Mouse (Mus musculus): ENCODE data around the gene Hmox2. TPM values are rescaled to one million over a fixed set of nuclear protein-coding genes. Genes with fewer than 3 reads are reported as not detected.
"Not testable (repeated sequence)": the region's sequence is repeated elsewhere in the genome, so short reads cannot be mapped to it uniquely, and the experiment has no call there.

The Hmox2 gene
- total RNA-seq, 2 experiments from 2014 or later = 74.1 to 74.5 TPM

- DNase-seq (ENCODE audit: low spot score in 2 of 2) = no peak
Observed at GRCm38 (mm10) chr16:4722915-4723209, 3.3 kb upstream of the Hmox2 start.

- DNase-seq (ENCODE audit: low spot score in 2 of 2) = no peak
Observed at GRCm38 (mm10) chr16:4725266-4725665, 895 bp upstream of the Hmox2 start.

- no peak for DNase-seq (ENCODE audit: low spot score in 2 of 2)
Observed at GRCm38 (mm10) chr16:4726528-4727128, 467 bp downstream of the Hmox2 start.

- no peak for DNase-seq (ENCODE audit: low spot score in 2 of 2)
Observed at GRCm38 (mm10) chr16:4727526-4727925, 1.4 kb downstream of the Hmox2 start.

- no peak for DNase-seq (ENCODE audit: low spot score in 2 of 2)
Observed at GRCm38 (mm10) chr16:4727963-4728362, 1.8 kb downstream of the Hmox2 start.

GRCm38 (mm10) chr16:4730776-4731358 lies 4.7 kb downstream of the Hmox2 start:
- DNase-seq (ENCODE audit: low spot score in 2 of 2) = no peak

- DNase-seq (ENCODE audit: low spot score in 2 of 2) = no peak
Observed at GRCm38 (mm10) chr16:4736262-4736661, 10.1 kb downstream of the Hmox2 start.

- DNase-seq (ENCODE audit: low spot score in 2 of 2) = no peak
Observed at GRCm38 (mm10) chr16:4739994-4740393, 13.8 kb downstream of the Hmox2 start.

- DNase-seq (ENCODE audit: low spot score in 2 of 2) = no peak
Observed at GRCm38 (mm10) chr16:4742186-4742585, 16.0 kb downstream of the Hmox2 start.

GRCm38 (mm10) chr16:4752155-4752554 lies 26.0 kb downstream of the Hmox2 start:
- DNase-seq (ENCODE audit: low spot score in 2 of 2) = no peak

- no peak for DNase-seq (ENCODE audit: low spot score in 2 of 2)
Observed at GRCm38 (mm10) chr16:4754045-4754444, 27.9 kb downstream of the Hmox2 start.

- not testable (repeated sequence) for DNase-seq (ENCODE audit: low spot score in 2 of 2)
Observed at GRCm38 (mm10) chr16:4756660-4757335, 30.6 kb downstream of the Hmox2 start.

- no peak for DNase-seq (ENCODE audit: low spot score in 2 of 2)
Observed at GRCm38 (mm10) chr16:4762437-4762836, 36.3 kb downstream of the Hmox2 start.

- DNase-seq (ENCODE audit: low spot score in 2 of 2) = no peak
Observed at GRCm38 (mm10) chr16:4763276-4763675, 37.1 kb downstream of the Hmox2 start.

- no peak for DNase-seq (ENCODE audit: low spot score in 2 of 2)
Observed at GRCm38 (mm10) chr16:4765852-4766251, 39.7 kb downstream of the Hmox2 start.

- no peak for DNase-seq (ENCODE audit: low spot score in 2 of 2)
Observed at GRCm38 (mm10) chr16:4767012-4767790, 41.0 kb downstream of the Hmox2 start.

- DNase-seq (ENCODE audit: low spot score in 2 of 2) = no peak
Observed at GRCm38 (mm10) chr16:4768719-4769118, 42.6 kb downstream of the Hmox2 start.

- DNase-seq (ENCODE audit: low spot score in 2 of 2) = no peak
Observed at GRCm38 (mm10) chr16:4773289-4773970, 47.3 kb downstream of the Hmox2 start.

- DNase-seq (ENCODE audit: low spot score in 2 of 2) = peak in 1 of 2 experiments; percentile 34
Observed at GRCm38 (mm10) chr16:4777171-4777904, 51.2 kb downstream of the Hmox2 start.

GRCm38 (mm10) chr16:4777905-4778609 lies 51.9 kb downstream of the Hmox2 start:
- DNase-seq (ENCODE audit: low spot score in 2 of 2) = no peak
